Mouse (Mus musculus): ENCODE measurements around the gene Islr. TPM values are rescaled to one million over a fixed set of nuclear protein-coding genes. Genes with fewer than 3 reads are reported as not detected.

Islr gene
- total RNA-seq, 1 experiment from 2014 or later, result 1.4 TPM

DNA sequence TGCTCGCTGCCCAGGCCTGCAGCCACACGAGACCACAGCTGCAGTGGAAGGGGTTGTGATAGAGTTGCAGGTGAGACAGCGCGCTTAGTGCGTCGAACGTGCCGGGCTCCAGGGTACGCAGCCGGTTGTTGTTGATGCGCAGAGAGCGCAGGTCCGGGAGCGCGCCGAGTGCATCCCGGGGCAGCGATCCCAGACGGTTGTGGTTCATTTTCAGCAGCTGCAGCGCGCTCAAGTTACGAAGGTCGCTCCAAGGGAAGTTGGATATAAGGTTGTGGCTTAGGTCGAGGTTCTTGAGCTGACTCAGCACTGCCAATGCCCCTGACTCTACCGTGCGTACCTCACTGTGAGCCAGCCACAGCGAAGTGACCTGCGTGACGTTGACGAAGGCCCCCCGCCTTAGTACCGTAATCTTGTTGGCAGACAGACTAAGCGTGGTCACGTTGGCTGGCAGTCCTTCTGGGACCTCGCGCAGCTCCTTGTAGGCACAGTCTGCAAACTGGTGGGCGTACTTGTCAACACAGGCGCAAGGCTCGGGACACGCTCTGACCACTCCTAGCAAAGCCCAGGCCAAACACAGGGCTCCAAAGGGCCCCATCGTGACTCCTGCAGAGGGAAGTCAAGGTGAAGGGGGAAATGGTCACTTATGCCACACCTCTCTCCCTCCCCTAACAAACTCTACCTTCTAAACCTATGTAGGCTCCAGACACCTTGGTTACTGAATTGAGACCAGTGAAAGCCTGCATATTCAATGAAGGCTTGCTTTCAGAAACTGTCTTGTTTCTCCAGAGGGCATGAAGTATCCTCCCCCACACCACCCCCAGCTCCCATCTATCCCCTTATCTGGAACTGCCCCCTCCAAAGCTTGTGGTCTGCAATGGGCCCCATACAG is 4.5 kb downstream of the Islr start:
- no peak for ATAC-seq (replicated peaks; ENCODE audit: low read depth, poor library complexity, severe bottlenecking)

DNA sequence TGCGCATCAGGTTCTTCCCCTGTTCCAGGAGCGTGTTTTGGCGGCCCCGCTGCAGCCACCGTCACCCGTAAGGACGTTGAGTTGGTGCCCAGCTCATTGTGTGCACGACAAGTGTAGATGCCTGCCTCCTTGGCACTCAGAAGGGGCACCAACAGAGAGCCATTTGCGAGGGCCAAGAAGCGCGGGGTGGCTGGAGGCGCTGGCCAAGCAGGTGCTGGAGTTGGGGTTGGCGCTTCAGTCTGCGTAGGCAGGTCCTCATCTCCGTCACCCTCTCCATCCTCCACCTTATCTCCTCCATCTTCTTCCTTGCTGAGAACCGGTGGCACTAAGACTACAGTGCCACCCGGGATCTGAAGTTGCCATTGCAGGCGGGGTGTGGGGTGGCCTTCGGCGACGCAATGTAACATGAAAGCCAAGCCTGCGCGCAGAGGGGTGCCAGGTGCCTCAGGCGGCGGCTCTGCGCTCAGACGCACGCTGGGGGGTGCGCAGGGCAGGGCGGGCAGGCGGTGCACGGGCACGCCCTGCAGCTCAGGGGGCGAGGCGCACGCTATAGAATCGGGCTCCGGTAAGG is 5.2 kb downstream of the Islr start:
- ATAC-seq (replicated peaks; ENCODE audit: low read depth, poor library complexity, severe bottlenecking), result no peak

DNA sequence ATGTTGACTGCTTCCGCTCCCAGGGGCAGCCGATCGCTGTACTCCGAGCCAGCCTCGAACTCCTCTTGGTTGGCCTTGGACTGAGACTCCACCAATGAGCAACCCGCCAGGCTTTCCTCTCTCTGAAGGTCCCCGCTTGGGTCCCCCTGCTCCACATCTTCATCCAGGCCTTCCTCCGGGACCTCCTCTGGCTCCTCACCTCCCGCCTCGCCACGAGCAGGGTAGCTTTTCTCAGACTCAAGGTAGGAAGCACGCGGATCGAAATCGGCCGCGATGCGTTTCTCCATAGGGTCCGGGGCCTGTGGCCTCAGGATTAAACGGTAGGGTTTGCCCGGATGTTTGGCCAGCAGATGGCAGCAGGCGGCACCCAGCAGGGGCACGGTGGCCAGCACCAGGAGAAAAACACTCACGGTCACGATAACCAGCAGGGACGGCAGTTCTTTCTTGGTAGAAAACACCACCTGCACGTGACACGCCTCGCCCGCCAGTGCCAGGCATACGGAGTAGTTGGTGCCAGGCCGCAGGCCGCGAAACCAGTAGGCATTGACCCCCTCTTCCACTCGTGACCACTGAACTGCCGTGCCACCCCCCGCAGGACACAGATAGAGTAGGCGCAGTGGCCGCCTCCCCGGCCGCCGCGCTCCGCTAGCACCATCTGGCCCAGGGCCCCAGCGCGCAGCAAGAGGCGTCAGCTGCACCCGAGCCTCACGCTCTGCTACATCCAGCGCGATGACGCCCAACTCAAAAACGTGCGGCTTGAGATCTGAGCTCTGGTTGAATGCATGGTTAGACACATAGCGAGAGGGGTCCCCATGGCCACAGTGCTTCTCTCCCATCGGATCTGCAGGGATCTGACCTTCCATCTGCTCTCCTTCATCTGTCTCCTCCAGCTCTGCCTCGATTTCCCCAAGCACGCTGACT is 6.1 kb downstream of the Islr start:
- ATAC-seq (replicated peaks; ENCODE audit: low read depth, poor library complexity, severe bottlenecking), result peak; percentile 59

DNA sequence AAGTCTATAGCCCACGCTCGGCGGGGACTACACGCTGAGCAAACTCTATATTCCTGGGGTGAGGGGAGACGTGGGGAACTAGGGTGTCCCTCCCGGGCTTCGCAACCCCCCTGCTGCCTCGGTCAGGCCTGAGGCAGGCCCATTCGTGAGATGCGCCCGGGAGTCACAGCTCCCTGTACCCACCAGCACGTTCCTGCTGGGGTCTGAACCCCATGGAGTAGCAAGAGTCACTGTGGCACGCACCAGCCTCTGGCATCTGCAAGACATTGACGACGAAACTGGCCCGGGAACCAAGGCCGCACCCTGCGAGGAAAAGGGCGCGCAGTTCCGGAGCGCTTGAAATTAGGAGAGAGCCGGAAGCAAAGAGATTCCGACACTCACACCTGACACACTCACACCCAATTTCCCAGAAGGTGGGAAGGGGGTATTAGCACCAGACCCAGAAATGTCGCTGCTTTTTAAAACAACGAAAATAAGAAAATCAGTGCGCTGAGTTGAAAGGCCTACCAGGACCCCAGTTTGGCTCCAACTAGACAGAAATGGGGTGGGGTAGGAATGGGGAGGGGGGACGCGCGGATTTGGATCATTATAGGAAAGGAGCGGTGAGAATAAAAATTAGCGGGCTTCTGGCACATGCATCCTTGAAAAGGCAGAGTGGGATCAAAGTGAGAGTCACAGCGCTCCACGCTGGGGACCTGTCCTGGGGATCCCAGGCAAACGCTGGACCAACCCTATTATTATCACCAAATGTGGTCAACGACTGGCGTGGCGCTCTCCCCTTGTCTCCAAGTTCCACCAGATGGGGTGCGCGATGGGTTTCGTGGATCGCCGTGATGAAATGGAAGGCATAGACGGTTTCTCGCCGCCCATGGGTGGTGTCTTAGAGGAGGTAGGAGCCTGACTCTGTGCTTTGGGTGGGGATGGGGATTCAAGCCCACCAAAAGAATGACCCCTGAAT is 7.2 kb downstream of the Islr start:
- no peak for ATAC-seq (replicated peaks; ENCODE audit: low read depth, poor library complexity, severe bottlenecking)

DNA sequence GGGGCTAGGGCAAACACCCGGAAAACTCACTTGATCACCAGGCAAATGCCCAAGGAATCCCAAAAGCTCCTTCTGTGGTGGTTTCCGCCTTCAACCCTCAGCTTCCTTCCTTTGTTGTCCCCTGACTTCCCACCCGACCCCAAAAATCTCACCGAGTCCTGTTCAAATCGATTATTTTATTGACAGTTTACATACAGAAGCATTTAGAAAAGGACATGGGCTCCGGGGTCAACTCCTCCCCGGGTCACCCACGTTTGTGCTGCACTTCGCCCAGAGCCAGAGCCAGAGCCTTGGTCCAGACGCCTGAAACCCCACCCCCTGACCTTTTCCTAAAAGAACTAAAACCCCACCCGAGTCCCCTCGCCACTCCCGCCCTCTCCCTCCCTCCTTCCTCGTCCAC is 8.0 kb downstream of the Islr start:
- no peak for ATAC-seq (replicated peaks; ENCODE audit: low read depth, poor library complexity, severe bottlenecking)

DNA sequence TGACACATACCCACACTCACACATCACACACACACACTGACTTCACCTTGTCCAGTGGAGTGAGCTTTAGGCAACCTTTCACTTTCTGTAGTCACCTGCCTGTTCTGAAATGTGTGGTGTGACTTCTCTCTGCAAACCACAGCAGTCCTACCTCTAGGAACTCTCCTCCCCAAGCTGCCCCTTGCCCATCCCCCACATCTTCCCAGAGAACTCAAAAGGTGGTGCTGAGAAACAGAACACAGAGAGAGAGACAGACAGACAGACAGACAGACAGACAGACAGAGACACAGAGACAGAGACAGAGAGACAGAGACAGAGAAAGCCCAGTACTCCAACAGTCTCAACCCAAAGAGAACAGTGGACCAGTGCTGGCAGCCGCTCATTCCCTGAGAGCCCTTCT is 8.4 kb downstream of the Islr start:
- ATAC-seq (replicated peaks; ENCODE audit: low read depth, poor library complexity, severe bottlenecking), result no peak

DNA sequence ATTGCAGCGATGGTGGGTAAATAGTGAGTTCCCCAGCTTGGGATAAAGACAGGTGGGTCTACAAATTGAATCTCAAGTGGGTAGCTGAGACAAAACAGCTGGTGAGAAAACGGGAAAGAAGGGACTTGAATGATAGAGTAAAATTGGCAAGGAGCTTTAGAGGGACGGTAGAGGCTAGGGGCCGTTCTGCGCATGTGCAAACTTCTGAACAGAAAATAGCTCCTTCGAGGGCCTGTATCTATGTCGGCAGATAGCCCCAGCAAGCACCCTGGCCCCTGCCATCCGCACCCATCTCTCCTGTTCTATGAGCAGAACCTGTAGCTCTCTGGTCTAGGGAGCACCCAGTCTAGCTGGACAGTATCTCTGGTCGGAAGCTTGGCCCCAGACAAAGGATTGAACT is 9.9 kb downstream of the Islr start:
- ATAC-seq (replicated peaks; ENCODE audit: low read depth, poor library complexity, severe bottlenecking), result no peak

DNA sequence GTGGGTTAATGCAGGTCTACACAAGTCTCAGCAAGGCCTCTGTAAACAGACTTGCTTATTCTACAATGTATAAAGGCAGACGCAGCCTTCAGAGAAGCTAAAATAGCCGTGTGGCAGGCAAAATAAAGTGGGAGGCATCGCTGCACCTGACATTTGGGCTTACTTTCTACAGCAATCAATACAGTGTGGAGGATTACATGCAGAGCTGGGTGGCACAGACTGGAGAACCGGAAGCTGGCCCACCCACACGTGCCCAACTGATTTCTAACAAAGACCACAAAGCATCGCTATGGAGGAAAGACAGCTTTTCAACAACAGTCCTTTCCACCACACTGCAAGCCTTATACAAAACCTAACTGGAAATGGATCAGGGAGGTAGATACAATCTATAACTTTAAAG is 19.6 kb downstream of the Islr start:
- ATAC-seq (replicated peaks; ENCODE audit: low read depth, poor library complexity, severe bottlenecking), result no peak

DNA sequence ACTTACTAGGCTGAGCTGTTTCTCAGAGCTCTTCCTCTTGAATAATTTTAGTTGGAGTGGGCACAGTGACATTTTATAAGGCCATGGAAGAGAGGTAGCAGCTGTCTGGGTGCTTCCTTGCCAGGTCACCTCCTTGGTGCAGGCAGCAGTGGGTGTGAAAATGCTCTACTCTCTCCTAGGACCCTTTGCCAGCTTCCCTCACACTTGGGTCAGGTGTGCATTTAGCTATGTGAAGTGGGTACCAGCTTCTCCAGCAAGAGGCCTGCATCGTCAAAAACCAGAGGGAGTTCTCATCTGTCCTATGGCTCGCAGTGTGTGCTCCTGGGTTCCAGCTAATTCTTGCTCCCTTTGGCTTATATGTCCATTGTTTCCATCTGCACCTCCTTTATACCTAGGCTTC is 24.7 kb downstream of the Islr start:
- no peak for ATAC-seq (replicated peaks; ENCODE audit: low read depth, poor library complexity, severe bottlenecking)

DNA sequence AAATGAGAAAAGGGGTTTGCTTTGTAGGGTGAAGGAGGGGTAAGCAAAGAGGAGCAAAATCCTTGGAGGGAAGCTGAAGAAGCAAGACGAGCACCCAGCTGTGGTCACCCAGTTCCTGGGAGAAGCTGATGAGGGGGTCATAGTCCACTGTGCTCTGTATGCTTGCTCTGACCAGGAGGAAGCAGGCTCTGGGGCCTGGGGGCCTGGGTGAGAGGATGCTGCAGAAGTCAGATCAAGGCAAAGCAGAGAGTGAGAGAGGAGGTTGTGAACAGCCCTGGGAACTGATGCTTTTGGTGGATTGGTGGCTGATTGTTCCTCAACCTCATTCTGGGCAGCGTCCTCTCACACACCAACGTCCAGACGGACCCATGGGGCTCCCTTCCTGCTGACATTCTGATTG is 26.9 kb downstream of the Islr start:
- no peak for ATAC-seq (replicated peaks; ENCODE audit: low read depth, poor library complexity, severe bottlenecking)

DNA sequence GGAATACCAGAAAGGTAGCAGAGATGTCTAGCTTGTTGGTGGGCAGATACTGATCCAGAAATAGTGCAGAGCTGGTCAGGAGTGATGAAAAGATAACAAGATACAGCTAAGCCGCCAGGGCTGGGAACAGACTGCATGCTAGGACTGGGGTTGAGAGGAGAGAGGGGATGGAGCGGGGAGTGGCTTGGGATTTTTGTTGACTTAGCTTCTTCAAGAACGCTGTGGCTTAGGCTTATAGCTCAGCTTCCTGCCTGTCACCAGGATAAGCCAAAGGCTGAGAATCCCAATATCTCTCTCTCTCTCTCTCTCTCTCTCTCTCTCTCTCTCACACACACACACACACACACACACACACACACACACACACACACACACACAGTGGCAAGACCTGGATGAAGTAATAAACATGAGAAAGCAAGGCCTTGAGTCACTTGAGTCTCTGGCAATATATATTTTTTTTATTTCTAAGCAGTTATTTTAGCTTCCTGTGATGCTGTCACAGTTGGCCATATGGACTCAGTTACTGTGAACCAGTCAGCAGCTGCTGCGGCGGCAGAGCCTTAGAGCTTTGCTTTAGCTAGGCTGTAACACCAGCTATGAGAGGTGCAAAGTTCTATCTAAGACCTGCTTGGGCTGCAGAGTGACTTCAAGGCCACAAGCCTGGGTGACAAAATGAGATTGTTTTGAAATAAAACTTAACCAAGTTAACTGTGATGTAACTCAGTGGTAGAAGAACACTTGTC is 28.2 kb downstream of the Islr start:
- no peak for ATAC-seq (replicated peaks; ENCODE audit: low read depth, poor library complexity, severe bottlenecking)

DNA sequence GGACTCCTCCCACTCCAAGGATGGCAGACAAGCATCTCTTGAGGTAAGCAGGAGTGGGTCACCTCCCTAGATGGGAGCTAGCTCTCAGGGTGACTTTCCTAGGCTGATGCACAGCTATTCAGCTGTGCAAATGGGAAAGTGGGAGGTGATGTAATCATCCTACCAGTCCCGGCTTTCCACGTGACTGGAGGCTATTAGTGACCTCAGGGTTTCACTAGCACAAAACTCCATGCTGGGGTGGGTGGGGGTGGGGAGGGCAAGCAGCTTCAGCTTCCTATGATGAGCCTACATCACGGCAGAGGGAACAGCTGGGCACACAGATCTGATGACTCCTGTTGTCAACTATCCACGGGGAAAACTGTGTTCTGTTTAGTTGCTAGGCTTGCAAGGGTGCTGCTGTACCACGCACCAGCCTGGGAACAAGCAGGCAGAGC is 29.3 kb downstream of the Islr start:
- no peak for ATAC-seq (replicated peaks; ENCODE audit: low read depth, poor library complexity, severe bottlenecking)

DNA sequence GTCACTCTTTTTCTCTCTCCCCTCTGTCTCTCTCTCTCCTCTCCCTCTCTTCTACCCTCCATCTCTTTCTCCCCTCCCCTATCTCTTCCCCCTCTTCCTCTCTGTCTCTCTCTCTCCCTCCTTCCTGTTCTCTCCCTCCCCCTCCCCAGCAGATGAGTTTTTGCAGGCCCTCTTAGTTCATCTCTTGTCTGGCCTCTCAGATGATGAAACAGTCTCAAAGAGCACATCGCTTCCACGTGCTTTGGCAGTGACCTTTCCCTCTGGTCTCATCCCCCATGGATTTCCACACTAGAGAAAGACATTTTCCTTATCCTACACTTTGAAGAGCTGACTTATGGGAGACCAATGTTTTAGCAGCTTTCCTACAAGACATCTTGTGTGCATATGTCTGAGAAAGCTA is 31.2 kb downstream of the Islr start:
- ATAC-seq (replicated peaks; ENCODE audit: low read depth, poor library complexity, severe bottlenecking), result no peak

DNA sequence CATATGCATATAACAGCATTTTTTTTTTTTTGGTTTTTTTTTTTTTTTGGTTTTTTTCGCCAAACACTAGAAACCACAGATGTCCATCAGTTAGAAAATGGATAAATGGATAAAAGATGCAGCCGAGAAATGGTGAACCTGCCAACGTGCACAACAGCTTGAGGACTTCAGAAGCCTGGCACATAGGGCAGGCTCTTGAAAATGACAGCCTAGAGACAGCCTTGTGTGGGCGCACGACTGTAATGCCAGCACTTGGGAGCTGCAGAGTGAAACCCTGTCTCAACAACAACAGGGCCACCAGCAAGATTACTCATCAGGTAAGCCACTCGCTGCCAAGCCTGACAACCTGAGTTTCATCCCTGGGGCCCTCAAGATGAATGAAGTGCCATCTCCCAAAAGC is 34.7 kb downstream of the Islr start:
- no peak for ATAC-seq (replicated peaks; ENCODE audit: low read depth, poor library complexity, severe bottlenecking)

DNA sequence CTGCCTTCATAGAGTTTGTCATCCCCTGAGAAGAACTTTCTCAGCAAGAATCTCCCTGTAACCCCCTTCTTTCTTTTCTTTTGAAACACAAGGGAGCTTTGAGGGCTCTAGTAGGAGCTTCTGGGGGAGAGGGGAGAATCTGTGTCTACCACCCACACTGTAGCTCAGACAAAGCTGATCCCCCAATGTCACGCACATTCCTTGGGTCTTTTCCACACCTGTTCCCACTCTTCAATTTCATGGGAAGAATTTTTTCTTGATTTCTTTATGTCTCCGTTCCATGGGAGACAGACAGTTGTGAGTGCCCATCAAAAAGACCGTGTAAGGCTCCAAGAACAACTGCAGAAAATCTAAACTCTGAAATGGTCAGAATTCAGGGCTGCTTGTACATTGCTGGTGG is 35.2 kb downstream of the Islr start:
- ATAC-seq (replicated peaks; ENCODE audit: low read depth, poor library complexity, severe bottlenecking), result no peak

DNA sequence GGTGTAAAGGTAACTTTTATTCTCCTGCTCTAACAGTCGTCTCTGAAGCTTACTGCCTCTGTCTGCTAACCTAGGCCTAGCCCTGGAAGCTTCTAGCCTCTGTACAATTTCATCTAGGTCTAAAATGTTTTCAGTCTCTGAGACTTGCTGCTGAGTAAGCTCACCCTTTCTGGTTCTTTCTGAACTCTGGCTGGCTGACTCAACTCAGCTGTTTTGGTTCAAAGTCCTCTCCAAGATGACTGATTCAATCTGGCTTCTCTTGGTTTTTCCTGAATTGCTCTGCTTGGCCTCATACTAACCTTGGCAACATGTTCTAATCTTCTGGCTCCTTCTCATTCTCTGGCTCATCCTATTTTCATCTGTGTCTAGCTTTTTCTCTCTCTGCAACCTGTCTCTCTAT is 38.3 kb downstream of the Islr start:
- ATAC-seq (replicated peaks; ENCODE audit: low read depth, poor library complexity, severe bottlenecking), result no peak

DNA sequence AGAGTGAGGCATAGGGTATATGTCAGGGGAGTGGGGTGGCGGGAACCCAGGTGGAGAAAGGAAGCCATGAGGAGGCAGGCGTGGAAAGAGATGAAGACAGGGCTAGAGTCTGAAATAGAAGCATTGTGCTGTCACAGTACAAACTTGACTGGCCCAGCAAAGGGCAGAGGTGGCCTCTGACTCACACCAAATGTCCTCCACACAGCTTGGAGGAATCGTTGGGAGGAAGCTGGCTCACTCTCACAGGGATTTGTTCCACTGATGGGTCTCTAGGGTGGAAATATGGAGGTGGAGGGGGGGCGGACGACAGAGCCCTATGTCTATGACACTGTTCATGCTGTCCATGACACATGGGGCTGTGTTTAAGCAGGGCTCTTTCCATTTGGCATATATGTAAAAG is 41.0 kb downstream of the Islr start:
- ATAC-seq (replicated peaks; ENCODE audit: low read depth, poor library complexity, severe bottlenecking), result no peak

DNA sequence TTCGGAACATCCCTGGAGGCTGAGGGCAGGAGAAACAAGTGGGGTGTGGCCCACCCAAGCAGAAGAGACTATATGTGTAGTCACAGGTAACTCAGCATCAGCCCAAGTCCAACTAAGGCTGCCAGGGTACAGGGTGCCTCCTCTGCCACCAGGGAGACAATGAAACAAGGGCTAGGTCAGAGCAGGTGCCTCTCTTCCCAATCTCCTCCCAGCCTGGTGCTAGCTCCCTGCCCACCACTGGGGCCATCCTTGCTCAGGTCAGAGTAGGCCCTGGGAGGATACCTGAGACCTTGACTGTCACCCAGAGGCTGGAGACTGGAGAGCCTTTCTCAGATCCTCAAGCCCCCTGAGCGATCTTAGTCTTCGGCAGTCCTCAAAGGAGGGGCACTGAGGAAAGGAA is 41.9 kb downstream of the Islr start:
- ATAC-seq (replicated peaks; ENCODE audit: low read depth, poor library complexity, severe bottlenecking), result no peak

DNA sequence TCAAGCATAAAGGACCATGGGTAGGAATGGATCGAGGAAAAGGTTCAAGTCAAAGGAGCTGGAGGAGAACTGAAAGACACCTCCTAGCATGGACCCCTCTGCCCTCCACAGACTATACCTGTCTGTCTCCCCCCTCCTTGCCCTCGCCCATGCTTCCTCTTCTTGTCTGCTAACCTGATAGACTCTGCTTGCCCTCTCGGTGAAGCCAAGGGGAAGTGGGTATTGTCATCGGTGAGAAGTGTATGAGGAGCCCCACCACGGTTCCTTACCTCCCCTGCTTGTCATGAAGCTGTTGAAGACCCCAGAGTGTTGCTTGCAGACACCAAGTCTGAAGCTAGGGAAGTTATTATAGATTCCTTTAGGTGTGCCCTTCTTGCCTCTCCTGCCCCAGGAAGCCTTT is 43.8 kb downstream of the Islr start:
- peak; percentile 62 for ATAC-seq (replicated peaks; ENCODE audit: low read depth, poor library complexity, severe bottlenecking)
